Mouse (Mus musculus) v-Abl transformed pro-B cells (cell line): ENCODE data around the gene Bbs5.

Source experiments
- in situ Hi-C, 2 experiments: fragments of 400-800 bp; cut with MboI; formaldehyde crosslinking; loops; one replicate each; pipeline ENCODE4 v1.15.1; 2025; ENCODE audit not compliant: unreplicated experiment in 2 of 2

The Bbs5 gene

DNA sequence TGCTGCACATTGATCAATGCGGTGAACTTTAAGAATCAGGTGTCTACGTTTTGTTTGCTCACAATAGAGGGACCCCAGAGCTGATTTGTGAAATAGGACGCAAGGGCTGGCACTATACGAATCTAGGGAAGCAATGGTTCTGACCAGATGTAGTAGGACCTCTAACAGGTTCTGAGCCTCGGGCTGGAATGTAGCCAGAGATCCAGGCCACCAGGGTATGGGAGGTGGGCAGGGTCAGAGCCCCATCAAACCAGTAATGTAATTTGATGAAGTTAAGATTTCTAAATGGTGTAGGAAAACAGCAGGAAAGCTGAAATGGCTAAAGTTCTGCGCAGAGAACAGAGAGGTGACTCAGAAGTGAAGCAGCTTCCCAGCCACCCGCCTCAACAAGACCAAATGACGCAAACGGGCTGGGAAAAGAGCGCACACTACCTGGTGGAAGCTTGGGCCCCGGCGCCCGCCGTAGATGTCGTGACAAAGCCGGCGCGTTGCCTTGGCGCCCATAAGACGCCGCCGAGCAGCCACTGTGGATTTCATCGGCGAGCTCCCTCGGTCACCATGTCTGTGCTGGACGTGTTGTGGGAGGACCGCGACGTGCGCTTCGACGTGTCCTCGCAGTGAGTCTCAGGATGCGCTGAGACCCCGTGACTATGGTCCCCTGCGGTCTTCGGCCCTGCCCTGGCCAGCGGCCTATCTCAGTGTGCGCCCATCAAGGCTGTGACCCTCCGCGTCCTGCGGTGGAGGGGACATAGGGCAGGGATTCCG, at the start of gene Bbs5:
Bbs5 (plus strand) TSS at position 446 of the 765 bp plus-strand sequence.
- in situ Hi-C loops: no loop called here

DNA sequence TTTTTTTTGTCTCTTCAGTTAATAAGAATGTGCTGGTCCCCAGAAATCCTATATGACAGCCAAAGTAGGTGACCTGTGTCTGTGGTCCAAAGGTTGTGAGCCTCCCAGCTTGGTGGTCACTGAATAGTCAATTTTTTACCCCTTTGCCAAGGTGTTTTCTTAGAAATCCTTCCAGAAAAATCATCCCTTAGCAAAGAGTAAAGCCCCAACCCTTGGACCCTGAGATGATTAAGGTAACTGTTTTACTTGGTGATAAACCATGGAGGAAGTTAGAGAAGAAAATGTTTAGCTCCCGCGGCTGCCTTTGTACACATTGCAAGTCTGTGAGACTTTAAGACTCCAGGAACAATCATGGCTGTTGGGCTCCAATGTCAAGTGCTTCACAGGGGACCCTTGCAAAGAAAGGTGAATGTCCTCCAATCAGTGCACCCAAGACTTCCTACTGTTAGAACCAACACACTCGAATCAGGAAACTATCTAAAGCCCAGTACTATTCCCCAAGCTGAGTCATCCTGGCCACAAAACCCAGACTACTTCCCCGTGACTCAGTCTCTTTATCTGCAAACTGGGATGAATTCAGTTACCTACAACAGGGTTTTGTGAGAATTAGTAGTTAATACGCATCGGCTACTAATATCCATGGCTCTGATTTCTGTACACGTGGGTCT, 43.1 kb upstream of the Bbs5 start:
- in situ Hi-C loops: no loop called here

DNA sequence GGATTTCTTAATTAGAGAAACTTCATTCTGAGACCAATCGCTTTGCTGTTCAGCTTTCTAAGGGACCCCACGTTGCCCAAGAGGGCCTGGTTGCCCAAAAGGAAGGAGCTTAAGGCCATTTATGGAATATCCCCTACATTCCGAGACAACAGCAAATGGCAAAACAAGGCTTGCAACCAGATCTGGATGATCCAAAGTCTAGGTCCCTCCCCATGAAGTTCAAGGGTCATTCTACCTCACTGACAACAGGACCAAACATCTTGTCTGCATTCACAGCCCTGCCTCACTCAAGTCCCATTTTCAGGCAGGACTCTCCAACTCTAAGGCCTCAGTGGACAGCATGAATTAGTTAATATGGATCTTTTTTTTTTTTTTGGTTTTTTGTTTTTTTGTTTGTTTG, 40.4 kb upstream of the Bbs5 start:
- in situ Hi-C loops: no loop called here

DNA sequence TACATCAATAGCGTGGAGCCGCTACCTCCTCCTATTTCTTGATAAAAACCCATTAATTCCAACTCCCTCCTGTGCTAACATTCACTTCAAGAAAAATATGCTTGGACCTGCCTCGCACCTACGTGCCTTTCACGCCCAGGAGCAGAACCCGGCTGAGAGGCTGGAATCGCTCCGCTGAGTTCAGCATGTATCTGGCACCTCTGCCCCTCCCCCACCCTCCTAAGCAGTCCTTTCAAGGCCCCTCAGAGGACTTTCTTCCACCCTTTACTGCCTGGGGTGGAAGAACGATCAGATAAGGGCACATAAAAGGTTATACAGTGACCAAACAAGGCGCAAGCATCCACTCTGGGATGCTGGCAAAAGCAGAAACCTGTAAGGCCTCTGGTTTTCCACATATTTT, 34.7 kb upstream of the Bbs5 start:
- in situ Hi-C loops: no loop called here

DNA sequence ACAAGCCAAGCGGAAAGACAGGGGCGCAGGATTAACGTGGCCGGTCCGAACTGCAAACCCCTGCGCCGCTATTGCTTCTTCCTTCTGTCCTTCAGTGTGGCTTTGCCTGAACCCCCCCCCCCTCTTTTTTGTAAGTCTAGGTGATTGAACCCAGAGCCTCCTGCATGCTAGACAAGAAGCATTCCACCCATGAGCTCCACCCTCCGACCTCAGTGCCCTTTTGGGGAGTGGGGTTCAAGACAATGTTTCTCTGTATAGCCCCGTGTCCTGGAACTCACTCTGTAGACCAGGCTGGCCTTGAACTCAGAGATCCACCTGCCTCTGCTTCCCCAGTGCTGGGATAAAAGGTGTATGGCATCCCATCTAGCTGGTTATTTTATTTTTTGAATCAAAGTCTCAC, 34.3 kb upstream of the Bbs5 start:
- in situ Hi-C loops: no loop called here

DNA sequence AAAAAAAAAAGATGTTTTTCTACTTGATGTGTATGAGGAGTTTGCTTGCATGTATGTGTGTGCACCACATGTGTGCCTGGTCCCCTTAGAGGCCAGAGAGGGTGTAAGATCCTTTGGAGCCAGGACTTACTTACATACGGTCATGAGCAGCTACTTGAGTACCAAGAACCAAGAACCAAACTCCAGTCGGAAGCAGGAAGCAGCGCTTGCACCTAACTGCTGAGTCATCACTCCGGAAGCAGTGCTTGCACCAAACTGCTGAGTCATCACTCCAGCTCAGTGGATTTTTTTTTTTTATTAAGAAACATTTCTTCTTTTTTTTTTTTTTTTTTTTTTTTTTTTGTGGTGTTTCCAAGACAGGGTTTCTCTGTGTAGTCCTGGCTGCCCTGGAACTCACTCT, 33.7 kb upstream of the Bbs5 start:
- in situ Hi-C loops: no loop called here

DNA sequence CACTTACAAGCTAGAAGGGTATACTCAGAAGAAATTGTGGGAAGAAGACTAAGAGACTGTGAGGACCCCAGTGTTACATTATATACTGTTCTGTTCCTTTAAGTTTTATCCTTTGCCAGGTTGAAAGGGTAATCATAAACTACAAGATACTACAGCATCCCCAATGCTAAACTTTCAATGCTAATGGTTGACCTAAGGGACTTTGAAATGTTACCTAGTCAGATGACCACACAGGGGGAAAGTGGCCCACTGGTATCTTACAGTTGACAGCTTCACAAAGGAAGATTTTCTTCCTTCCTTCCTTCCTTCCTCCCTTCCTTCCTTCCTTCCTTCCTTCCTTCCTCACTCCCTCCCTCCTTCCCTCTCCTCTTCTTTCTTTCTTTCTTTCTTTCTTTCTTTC, 28.6 kb upstream of the Bbs5 start:
- in situ Hi-C loops: no loop called here

DNA sequence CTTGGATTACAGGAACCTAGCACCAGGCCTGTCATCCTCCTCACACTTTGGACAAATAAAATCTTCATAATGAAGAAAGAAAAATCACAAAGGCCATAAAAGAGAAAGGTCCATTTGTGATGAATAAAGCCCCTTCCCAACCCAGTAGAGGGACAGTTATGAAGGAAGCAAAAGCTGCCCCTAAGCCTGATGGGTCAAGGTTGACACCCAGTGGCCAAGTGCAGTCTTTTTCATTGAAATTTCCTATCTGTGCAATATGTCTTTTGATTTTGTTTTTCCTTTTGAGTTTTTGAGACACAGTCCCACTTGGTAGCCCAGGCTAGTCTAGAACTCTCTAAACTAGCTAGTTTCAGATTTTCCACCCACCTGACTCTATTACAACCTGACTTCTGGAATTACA, 27.7 kb upstream of the Bbs5 start:
- in situ Hi-C loops: no loop called here

DNA sequence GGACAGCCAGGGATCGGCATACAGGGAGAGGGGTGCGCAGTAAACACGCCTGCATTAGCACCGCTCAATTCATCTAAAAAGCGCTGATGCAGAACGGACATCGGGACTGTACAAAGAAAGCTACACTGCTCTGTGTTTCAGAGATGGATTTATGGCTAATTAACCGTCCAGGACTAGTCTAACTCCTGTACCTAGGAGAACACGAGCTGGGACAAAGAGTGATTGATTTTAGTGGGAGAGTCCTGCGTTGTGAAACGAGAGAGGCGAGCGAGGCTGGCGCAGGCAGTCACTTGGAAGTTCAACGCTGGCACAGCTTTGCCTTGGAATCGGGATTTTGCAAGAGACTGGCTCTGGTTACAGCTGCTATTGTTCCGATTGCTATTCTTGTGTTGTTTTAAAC, 17.8 kb upstream of the Bbs5 start:
- in situ Hi-C loops: no loop called here

DNA sequence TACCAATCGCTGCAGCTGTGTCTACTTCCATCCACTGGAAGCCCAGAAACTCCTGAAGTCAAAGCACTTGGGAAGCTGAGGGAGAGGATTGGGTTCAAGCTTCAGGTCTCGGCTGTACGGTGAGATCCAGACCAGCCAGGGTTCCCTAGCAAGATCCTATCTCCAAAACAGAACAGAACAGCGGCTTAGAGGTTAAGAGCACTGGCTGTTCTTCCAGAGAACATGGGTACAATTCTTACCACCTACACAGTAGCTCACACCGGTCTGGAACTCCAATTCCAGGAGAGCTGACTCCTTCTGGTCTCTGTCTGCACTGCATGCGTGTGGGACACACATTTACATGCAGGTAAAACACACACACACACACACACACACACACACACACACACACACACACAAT, 17.1 kb upstream of the Bbs5 start:
- in situ Hi-C loops: loop anchor here (10.0 kb wide), 6 partner anchors 145 to 925 kb away; partner anchors contain the start of genes Gad1 (in 1 of the 2) and Mettl5 (in 1 of the 2)

DNA sequence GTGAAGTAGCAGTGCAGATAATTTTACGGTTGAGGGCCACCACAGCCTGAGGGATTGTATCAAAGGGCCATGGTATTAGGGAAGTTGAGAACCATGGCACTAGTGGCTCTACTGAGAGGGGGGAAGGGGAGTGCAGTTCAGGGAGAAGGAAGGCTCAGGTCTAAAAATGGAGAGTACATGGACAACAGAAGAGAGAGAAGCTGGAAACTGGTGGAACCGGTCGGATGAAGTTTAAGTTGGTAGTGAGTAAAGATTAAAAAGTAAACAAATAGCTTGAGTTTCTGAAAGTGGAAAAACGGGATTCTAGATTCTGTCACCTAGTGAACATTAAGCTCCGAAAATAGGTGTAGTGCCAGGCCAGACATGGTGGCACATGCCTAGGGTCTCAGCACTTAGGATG, 16.2 kb upstream of the Bbs5 start:
- in situ Hi-C loops: loop anchor here (10.0 kb wide), 6 partner anchors 144 to 924 kb away; partner anchors contain the start of genes Gad1 (in 1 of the 2) and Mettl5 (in 1 of the 2)

DNA sequence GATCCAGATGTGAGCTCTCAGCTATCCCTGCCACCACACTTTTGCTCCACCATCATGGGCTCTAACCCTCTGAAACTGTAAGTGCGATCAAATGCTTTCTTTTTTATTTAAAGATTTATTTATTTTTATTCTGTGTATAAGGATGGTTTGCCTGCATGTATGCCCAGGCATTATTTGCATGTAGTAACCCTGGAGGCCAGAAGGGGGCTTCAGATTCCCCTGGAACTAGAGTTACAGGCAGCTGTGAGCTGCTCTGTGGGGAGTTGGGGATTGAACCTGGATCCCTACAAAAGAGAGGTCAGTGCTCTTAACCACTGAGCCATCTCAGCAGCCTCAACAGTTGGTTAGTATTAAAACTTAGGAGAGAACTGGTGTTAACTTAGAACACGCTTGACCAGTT, 15.5 kb upstream of the Bbs5 start:
- in situ Hi-C loops: loop anchor here (10.0 kb wide), 6 partner anchors 143 to 923 kb away; partner anchors contain the start of genes Gad1 (in 1 of the 2) and Mettl5 (in 1 of the 2)

DNA sequence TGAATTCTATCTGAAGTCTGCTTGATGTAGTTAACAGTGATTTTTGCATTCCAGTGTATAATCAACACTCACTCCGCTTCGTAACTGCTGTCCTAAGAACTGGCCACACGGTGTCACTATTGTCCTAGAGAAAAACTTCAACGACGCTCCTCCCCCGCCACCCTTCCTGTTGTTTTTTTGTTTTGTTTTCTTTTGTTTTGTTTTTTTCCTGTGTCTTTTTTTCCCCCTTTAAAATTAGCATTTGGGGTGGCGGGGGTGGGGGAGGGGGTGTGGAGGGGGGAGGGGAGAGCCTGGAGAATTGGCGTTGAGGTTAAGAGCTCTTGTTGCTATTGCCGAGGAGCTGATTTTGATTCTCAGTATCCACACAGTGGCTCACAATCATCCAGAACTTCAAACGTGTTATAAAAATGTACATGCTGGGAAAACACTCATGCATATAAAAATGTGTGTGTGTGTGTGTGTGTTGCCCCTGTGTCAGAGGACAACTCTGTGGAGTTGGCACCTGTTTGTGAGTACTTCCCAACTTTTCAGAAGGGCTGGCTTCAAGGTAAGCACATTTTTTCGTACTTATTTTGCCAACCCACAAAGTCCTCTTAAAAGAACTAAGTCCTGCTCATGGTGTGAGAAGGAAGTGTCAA, 11.8 kb upstream of the Bbs5 start:
- in situ Hi-C loops: loop anchor here (5.0 to 10.0 kb wide), 8 partner anchors 140 to 920 kb away; partner anchors contain the start of genes Gad1 (in 1 of the 2) and Mettl5 (in 1 of the 2)

DNA sequence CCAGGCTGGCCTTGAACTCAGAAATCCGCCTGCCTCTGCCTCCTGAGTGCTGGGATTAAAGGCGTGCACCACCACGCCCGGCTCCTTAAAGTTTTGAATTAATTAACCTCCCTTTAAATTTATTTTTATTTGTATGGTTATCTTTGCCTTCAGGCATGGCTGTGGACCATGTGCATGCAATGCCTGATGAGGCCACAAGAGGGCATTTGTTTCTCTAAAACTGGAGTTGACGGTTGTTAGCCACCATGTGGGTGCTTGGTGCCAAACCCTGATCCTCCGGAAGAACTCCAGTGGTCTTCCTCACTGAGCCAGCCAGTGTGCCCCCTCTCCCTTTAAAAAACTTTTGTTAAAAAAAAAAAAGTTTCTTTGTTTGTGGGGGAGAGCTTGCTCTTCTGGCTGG, 11.2 kb upstream of the Bbs5 start:
- in situ Hi-C loops: loop anchor here (5.0 to 10.0 kb wide), 8 partner anchors 139 to 919 kb away; partner anchors contain the start of genes Gad1 (in 1 of the 2) and Mettl5 (in 1 of the 2)

DNA sequence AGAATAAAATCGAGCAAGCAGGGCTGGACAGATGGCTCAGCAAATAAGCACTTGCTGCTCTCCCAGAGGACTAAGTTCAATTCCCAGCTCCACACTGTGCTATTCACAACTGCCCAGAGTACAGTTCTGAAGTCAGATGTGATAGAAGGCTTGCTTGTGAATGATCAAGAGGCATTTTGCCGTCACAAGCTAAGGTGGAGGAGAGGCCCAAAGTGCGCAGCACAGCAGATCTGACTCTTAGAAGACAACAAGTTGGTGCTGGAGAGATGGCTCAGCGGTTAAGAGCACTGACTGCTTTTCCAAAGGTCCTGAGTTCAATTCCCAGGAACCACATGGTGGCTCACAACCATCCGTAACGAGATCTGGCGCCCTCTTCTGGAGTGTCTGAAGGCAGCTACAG, 9.0 kb upstream of the Bbs5 start:
- in situ Hi-C loops: loop anchor here (5.0 to 10.0 kb wide), 8 partner anchors 137 to 917 kb away; partner anchors contain the start of genes Gad1 (in 1 of the 2) and Mettl5 (in 1 of the 2)

DNA sequence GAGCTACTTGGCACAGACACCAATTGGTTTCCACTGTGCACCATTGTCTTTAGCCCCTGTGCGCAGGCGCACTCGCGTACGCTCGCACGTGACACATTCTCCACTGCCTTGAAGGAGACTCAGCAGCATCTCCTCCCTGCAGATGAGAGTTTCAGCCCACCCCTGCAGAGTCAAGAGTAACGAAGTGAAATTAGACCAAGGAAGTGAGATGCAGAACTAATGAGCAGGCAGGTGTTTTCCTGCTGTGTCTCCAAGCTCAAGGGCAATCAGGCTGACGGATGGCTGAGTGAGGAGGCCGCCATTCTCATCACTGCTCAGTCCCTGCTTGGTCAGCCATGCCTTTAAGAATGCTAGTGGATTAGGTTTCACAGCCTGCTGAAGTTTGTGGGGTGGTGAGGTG, 6.9 kb upstream of the Bbs5 start:
- in situ Hi-C loops: no loop called here

DNA sequence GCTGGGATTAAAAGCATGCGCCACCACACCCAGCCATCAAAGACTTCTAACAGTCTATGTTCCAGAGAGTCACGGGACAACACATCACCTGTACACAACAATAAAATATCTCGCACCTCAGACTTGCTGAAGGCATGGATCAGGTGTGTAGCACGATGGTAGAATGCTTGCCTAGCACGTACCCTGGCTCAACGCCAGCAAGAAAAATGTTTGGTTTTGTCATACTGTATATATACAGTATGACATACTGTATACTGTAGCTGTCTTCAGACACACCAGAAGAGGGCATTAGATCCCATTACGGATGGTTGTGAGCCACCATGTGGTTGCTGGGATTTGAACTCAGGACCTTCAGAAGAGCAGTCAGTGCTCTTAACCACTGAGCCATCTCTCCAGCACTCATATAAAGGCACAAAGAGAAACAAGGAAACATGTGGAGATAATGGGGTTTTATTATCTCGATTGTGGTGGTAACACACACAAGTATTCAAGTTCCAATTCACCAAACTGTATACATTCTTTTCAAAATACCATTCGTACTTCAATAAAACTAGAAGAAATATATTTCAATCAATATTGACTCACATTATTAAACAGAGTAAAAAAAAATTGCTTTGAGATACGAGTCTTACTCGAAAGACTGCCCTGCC, 1.9 kb upstream of the Bbs5 start:
- in situ Hi-C loops: no loop called here

DNA sequence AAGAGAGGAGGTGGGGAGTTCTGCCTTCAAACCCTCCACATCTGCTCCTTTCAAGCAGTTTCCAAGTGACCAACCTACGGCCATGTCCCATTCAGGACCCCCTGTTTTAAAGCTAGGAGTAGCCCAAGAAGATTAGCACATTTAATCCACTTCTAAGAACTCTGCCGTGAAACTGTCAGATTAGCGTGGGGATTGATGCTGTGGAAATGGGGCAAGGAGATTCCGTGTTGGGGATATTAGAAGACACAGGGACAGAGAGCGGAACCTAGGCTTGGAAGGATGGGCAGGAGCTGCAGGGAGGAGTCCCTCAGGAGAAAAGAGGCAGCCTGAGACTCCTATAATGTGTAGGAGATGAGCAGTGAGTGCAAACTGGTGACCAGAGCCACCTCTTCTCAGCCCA, 2.7 kb downstream of the Bbs5 start:
- in situ Hi-C loops: no loop called here

DNA sequence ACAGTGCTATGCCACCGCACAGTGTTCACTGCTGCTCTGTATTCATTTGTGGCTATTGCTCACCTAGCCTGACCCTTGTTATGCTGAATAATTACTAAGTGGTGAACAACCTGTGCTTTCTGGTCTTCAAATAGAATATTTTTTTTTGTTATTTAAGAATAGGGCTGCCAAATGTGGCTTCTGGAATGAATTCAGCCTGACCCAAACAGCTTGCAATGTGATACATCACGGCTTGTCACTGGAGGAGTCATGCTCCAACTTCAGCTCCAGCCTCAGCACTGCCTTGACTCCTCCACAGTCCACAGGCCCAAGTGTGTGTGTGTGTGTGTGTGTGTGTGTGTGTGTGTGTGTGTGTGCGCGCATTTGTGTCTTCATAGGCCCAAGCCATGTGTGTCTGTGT, 12.4 kb downstream of the Bbs5 start:
- in situ Hi-C loops: no loop called here

DNA sequence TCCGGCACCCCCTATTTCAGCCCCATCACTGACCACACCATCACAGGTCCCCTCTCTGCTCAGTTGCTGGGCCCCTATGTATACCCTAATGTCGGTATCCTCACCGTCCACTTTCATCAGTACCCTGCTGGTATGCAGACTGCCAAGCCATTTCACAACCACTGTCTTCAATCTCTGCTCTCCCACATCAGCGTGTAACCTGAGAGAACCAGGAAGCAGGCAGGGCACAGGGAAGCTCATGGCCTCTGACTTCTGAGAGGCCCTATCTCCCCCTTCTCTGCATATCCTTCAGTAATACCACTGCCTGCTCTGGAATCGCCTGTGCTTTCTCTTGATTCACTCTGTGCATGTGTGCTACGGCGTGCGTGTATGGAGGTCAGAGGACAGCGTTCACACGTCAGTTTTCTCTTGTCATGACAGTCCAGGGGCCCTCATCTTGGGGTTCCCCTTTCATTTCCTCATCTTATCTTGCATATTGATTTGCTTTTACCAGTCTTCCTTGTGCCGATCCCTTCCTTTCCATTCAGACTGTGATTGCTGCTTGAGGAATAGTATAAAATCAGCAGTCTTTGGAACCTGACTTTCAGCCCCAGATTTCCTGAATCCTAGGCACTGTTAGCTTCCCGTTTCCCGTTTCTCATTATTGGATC, 17.0 kb downstream of the Bbs5 start:
- in situ Hi-C loops: no loop called here
